Mouse (Mus musculus) fibroblast of lung, adult 2 months (primary cell): ENCODE data around the gene Misp.

Experiments
- DNase-seq: peaks from one replicate; pipeline ENCODE4 v3.0.0-alpha.2; 2011; ENCODE audit warnings: low read depth

Gene Misp

GRCm38 (mm10) chr10:79820782-79821181, at the start of gene Misp:
Gene Misp, plus strand, starts transcription at chr10:79820989.
- DNase-seq: no peak

GRCm38 (mm10) chr10:79772320-79772719, 48.5 kb upstream of the Misp start:
- DNase-seq: no peak

DNA sequence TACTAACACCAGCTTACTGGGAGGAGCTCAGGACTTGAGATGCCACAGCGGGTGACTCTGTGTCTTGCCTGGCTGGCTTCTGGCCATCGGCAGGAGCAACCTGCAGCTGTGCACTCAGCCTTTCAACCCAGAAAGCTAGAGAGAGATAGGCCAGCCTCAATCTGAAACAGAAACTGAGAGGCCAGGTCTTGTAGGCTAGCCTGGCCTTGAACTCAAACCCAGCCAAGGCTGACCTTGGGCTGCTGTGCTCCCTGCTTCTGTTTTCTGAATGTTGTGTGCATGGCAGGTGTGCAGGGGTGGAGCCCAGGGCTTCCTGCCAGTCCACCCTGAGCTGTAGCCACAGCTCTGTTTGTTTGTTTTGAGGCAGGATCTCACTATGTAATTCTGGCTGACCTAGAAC, 47.6 kb upstream of the Misp start:
- DNase-seq: no peak

DNA sequence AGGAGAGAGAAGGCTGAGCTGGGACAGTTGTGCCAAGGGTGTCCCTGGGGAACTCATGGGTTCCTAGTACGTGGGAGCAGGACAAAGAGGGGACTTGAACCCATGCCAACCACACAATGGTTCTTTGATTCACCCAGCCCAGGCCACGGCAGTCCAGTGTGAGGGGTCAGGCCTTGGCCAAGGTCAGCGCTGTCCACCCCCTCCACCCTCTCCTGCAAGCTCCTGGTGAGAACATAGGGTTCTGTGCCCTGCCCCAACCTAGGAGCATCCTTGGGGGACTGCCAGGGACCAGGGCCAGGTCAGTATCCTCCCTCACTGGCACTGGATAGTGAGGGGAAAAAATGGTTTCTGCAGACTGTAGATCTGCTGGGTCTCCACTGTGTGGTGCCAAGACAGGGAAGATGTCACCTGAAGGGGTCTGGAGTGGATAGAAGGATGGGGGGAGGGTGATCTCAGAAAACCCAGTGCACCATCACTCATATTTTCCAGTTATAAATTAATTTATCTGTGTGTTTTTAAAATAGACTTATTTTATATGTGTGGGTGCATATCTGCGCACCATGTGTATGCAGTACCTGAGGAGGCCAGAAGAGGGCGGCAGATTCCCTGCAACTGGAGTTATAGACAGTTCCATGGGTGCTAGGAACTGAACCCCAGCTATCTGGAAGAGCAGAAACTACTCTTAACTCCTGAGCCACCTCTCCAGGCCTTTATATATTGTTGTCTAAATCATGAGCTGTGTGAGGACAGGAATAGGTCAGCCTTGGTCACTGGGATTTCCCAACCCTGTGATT, 46.1 kb upstream of the Misp start:
- DNase-seq: no peak

GRCm38 (mm10) chr10:79777103-79777531, 43.7 kb upstream of the Misp start, which contains the start of gene Fstl3:
Gene Fstl3, plus strand, starts transcription at chr10:79777272.
- DNase-seq: no peak

DNA sequence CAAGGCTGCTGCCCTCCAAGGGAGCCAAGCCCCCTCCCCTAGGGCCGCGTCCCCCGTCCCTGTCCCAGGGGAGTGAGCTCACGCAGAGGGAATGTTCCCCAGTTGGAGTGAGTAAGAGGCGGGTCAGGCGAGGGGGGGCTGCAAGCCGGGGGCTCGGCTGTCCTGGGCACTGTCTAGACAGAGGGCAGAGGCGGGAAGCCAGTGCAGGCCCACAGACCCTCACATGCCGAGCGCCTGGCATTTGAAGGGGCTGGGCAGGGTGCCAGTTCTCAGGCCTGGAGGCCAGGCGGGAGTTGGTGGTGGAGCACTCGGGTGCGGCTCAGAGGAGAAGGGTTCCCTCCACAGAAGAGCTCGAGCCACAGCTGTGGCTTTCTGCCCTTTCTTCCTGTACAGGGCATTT, 42.8 kb upstream of the Misp start:
- DNase-seq: peak; percentile 75

DNA sequence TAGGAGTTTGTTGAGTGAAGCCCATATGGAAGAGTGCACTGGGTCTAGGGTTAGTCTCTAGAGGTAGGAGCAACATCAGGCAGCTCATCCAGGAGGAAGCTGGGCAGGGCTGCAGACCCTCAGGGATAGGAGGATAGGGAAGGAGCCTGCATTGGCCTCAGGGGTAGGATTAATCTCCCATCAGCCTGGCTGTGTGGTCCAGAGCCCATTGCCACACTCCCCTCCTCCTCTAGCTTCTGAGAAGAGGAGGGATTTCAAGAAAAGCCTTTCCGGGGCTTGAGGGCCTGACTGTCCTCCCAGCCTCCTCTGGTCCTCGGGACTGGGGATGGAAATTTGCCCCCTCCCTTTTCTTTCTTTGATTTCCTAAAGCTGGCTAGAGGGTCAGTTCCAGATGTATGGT, 41.6 kb upstream of the Misp start:
- no peak for DNase-seq

- peak; percentile 60 for DNase-seq
Measured at GRCm38 (mm10) chr10:79779784-79780663, 40.8 kb upstream of the Misp start.

DNA sequence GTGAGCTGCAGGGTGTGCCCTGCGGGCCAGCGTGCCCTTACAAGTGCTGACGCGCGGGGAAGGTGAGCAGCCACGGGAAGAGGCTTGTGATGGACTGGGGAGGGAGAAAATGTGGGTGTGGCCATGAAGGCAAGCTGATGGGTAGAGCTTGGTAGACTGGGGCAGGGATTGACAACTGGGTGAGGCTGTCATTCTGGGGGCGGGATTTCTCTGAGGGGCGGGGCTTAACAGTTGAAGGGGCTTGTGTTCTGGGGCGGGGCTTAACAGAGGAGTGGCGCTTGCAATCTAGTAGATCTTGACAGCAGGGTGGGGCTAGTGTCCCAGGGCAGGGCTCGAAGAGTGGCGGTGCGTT, 40.1 kb upstream of the Misp start:
- DNase-seq: no peak

DNA sequence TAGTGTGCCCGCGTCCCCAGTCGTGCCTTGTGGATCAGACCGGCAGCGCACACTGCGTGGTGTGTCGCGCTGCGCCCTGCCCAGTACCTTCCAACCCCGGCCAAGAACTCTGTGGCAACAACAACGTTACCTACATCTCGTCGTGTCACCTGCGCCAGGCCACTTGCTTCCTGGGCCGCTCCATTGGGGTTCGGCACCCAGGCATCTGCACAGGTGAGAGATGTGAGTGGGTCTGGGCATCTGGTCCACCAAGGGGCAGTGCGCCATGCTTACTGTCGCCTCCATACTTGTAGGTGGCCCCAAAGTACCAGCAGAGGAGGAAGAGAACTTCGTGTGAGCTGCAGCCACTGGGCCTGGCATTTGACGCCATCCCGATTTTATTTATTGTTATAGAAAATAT, 39.6 kb upstream of the Misp start:
- no peak for DNase-seq

DNA sequence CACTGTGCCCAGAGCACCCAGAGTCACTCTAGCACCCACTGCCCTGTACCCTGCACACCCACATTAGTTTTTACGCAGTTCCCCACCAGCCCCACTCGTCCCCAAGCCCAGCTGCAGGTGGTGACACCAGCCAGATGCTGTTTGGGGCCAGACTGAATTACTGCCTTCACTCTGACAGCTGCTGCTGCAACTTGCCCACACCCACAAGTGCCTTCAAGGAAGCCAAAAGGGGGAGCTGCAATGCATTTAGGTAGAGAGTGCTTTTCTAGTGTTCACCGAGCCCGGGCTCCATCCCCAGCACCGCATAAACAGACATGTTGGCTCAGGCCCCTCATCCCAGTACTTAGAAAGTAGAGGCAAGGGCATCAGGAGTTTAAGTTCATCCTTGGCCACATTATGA, 38.8 kb upstream of the Misp start:
- no peak for DNase-seq

- no peak for DNase-seq
Measured at GRCm38 (mm10) chr10:79783050-79783449, 37.7 kb upstream of the Misp start.

GRCm38 (mm10) chr10:79783920-79784800, 36.6 kb upstream of the Misp start:
- DNase-seq: no peak

GRCm38 (mm10) chr10:79788386-79789158, 32.2 kb upstream of the Misp start:
- no peak for DNase-seq

DNA sequence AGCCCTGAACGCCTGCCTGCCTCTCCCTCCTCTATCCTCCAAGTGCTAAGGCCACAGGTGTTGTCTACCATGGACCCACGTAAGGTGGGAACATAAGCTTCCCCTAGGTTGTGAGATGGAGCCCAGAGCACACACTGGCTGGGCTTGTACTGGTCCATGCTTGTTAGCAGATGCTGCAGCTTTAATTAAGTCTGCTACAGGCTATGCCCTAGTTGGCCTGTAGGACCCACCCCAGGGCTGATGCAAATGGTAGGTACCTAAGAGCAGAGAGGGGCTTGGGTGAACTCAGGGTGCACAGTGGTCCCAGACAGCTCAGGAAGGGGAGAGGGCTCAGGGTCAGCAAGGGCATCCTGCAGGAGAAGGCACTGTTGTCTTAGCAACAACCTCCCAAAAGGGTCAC, 31.2 kb upstream of the Misp start:
- no peak for DNase-seq

- no peak for DNase-seq
Measured at GRCm38 (mm10) chr10:79790861-79791260, 29.9 kb upstream of the Misp start, which contains the start of gene Prss57. Gene Prss57, minus strand, starts transcription at chr10:79790961.

DNA sequence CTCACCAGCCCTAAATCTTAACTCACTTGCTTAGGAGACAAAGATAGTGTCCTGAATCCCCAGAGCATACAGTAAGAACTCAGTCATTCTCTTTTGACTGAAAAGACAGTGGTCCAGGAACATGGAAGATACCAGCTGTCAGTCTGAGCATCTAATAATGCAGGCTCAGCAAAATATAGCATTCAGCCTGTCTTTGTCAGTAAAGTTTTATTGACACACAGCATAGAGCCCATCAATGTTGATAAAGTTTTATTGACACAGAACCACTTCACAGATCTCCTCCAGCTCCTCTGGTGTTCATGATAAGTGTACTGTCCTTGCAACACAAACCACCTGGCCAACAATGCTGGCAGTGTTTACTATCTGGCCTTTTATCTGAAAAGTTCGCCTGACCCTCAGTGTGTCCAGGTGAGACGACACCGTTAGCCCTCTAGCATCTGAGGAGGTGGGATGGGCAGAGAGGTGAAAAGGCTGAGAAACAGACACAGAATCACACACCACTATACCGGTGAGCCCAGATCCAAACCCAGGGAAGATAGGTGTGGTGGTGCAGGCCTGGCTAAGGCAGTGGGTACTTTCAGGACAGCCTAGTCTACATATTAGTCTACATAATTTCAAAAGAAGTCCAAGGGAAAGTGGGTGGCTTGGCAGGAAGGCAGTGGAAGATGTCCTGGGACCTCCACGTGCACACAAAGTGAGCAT, 28.3 kb upstream of the Misp start:
- DNase-seq: no peak

GRCm38 (mm10) chr10:79793051-79793737, 27.6 kb upstream of the Misp start, which contains the start of gene Palm:
Gene Palm, plus strand, starts transcription at chr10:79793572.
- DNase-seq: no peak

DNA sequence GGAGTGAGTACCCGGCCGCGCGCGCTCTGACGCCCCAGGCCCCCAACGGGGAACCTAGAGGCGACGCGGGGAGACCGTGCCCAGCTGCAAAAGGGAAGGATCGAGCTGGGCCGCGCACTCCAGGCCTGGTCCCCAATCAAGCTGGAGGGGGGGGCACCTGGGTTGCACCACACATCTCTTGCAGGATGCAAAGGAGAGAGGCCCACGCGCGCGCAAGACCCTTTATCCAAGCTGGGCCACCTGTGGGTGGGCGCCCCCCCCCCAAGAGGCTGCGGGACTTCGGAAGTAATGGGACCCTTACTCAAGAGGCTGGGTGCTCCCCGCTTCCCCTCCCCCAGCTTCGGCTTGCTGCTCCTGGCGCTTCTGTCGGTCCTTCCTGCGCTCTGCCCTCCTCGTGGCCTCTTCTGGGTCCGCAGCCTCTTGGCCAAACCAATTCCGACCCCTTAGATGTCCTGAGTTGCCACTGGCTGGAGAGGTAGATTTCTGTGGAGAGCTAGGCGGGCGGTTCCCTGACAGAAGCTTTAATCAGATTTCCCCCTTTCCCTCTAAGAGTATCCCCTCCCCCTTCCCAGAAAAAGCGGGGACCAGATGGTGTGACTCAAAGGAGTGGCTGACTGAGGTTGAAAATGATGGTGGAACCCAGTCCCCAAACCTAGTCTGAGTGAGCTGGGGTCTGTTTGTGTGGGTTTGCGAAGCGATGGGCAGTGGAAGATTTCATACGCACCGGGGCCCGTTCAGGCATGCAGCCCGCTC, 26.9 kb upstream of the Misp start:
- no peak for DNase-seq
